Mouse (Mus musculus) hematopoietic stem cell, adult 5-6 weeks (primary cell): ENCODE results near the gene Rnf19b. TPM values are rescaled to one million over a fixed set of nuclear protein-coding genes. Genes with fewer than 3 reads are reported as not detected.

Experiments
- ATAC-seq, 2 experiments: fragments of 125-278 bp in 1 of 2; replicated peaks in 1 of 2; 2 replicates each; pipeline ENCODE4 v1.8.0; 2016 to 2017; ENCODE audit warnings: inconsistent platforms in 2 of 2, mild to moderate bottlenecking in 2 of 2, moderate number of reproducible peaks in 2 of 2, low read depth in 1 of 2, moderate TSS enrichment in 1 of 2; ENCODE audit not compliant: low FRiP score in 2 of 2, poor library complexity in 2 of 2, severe bottlenecking in 2 of 2, insufficient read depth in 1 of 2, low TSS enrichment in 1 of 2
- total RNA-seq: library from RNA; stranded (forward); fragments of 172-1452, 232-1000 nt; gene quantifications from 2 replicates; pipeline ENCODE4 v1.2.3, GENCODE M21; 2017

Gene Rnf19b
- 59.5 and 74.9 TPM in 2 replicates for total RNA-seq

DNA sequence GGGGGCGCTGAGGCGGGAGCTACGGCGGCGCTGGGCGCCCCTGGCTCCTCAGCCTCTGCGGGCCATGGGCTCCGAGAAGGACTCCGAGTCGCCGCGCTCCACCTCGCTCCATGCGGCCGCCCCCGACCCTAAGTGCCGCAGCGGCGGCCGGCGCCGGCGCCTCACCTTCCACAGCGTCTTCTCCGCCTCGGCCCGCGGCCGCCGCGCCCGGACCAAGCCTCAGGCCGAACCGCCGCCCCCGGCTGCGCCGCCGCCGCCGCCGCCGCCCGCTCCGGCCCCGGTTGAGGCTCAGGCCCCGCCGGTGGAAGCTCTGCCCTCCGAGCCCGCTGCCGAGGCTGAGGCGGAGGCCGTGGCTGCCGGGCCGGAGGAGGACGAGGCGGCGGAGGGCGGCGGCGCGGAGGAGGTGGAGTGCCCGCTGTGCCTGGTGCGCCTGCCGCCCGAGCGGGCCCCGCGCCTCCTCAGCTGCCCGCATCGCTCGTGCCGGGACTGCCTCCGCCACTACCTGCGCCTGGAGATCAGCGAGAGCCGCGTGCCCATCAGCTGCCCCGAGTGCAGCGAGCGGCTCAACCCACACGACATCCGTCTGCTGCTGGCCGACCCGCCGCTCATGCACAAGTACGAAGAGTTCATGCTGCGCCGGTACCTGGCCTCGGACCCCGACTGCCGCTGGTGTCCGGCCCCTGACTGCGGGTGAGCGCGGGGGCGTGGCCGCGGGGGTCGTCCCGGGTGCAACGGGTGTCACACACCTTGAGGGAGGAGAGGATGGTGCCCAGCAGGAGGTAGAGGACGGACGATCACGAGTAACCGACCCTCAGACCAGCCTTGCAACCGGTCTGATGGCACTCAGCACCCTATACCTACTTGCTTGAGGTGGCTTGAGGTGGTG lies at the start of gene Rnf19b:
Gene Rnf19b (plus strand): TSS at position 65 of the 886 bp plus-strand sequence.
- peak in 1 of 2 experiments; percentile 16; a peak in 2 of 4 replicates for ATAC-seq

DNA sequence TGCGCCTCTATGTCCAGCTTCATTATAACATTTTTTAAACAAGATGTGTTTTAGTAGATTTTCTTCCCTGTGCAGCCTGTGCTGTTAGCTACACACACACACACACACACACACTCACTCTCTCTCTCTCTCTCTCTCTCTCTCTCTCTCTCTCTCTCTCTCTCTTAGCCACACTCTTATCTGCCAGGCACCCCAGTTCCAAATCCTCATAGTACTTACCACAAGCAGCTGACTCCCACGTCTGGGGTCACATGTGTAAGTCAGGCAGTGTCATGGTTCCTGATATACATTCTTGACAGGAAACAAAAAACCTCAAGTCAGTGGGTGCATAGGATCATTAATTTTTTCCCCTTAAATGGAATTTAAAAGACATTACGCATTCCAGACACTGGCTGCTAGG lies 49.4 kb upstream of the Rnf19b start:
- peak; percentile 63 to 69; a peak in 3 of 4 replicates for ATAC-seq

- ATAC-seq = no peak
These were observed 48.5 kb upstream of the Rnf19b start for GRCm38 (mm10) chr4:129009521-129009920.

DNA sequence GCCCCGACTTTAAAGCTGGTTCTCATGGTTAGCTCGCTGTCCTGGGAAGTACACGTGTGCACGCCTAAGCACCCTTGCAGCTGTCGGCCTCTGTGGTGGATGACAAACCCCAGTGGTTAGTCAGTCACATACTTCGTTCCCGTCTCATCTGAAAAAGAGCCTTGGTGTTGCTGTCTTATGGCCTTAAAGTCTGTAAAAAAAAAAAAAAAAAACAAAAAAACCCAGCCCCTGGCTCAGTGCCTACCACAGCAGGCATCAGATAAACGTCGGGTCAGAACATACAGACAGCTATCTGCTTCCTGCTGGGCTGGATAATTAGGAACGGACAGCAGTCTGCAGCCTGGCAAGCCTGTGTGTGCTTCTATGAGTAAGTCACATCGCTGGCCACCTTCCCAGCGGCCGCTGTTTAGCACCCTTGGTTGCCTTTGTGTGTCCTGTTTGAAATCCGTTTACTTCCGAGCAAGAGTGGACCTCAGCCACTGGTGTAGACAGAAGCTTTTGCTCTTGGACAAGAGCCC lies 46.4 kb upstream of the Rnf19b start:
- ATAC-seq = peak; percentile 27 to 30; a peak in 1 of 4 replicates

DNA sequence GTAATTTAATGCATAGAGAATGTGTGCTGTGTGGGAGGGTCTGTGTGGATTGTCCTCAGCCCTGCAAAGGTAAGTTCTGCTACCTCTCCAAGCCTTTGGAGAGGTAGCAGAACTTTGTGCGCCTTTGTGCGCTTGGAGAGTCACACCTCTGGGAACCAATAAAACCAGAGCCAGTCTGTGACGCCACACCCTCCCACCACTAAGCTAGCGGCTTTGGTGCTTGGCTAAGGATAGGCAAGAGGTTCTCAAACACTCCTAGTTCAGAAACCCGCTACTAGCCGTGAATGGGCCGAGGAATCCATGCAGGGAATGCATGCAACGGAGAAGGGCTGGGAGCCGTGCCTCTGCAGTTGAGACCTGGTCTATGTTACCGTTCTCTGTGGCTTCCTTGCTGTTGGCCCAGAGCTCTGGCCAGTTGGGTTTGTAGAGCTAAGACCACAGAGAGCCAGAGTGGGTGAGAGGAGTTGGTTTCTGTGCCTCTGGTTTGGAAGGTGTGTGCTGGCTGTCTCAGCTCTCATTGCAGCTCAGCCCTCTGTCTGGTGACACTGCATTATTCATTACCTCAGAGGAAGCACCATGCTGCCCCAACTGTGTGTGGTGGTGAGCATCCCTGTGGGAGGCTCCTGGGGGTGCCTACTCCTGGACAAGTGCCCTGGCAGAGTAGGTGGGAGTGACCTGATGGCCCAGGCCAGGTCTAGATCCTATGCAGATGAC lies 44.8 kb upstream of the Rnf19b start:
- ATAC-seq = 0 out of 4 replicates have a peak, but pooled peaks of 1 of the 2 experiments have one; percentile 12

DNA sequence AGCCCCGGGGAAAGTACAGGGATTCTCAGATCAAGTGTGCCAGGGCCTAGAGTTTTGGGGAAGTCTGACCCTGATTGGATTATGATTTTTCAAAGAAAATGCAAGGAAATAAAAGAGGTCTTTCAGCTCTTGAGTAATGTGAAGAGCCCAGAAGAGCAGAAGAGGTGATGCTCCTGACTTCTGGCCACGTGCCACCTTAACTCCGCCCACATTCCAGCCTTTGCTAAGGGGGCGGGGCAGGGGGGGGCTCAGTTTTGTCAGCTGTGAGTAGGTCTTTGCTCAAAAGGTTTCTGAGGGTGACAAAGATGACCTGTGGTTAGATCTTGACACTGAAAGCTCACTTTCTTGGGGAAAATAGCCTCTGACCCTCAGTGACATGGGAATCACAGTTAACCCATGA lies 41.7 kb upstream of the Rnf19b start:
- ATAC-seq = no peak

GRCm38 (mm10) chr4:129017150-129017549 lies 40.9 kb upstream of the Rnf19b start:
- ATAC-seq = no peak

- no peak for ATAC-seq
These were observed 39.2 kb upstream of the Rnf19b start for GRCm38 (mm10) chr4:129018788-129019435.

GRCm38 (mm10) chr4:129019788-129020187 lies 38.3 kb upstream of the Rnf19b start:
- no peak; a peak in 1 of 4 replicates for ATAC-seq

DNA sequence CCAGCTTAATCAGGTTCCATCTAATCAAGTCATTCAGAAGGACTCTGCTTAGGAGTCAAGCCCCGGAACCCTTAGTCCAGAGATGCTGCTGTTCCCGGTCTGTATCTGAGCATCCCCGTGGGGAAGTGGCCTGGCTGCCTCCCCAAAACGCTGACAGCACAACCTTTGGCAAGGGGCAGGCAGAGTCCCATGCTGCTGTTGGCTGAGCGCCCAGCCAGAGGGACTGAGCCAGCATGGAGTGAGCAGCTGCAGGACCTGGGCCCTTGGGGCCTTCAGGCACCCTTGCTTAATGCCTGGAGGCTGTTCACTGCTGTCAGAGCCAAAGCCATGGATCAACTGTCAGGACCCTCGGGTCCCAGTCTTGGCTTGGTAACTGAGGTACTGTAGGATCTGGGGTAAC lies 37.6 kb upstream of the Rnf19b start:
- ATAC-seq = peak; percentile 54 to 56; a peak in 3 of 4 replicates

GRCm38 (mm10) chr4:129021426-129021825 lies 36.6 kb upstream of the Rnf19b start:
- ATAC-seq = no peak

DNA sequence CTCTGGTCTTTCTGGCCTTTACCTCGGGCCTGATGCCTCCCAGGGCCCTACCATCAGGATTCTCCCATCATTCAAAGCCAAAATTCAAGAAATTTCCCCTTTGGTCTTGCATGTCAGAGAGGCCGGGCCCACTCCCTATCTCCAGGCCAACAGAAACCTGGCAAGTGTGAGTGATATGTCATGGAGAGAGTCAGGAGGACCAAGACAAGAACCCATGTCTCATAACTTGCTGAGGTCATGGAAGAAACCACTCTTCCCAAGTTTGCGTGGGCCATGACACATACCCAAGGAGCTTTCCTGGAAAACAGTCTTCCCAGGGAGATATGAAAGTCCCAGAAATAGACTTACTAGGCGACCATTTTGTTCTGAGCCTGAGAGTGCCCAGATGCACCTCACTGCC lies 36.2 kb upstream of the Rnf19b start:
- no peak for ATAC-seq

DNA sequence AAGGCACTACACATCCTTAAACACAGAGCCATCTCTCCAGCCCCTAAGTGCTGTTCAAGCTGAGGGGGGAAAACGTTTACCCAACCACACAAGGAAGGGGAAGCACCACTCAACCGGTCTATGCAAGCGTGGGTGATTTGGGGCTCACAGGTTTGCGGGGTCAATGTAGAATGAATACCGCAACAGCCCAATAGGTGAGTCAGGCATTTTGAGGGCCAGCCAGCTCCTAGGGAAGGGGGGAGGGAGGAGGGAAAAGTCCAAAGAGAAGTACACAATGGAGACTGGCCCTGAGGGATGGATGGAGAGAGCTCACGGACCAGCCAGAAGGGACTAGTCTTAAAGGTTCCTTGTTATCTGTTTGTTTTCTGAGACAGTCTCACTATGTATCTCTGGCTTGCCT lies 34.2 kb upstream of the Rnf19b start:
- ATAC-seq = peak in 1 of 2 experiments; percentile 29; a peak in 2 of 4 replicates

GRCm38 (mm10) chr4:129024775-129025174 lies 33.3 kb upstream of the Rnf19b start:
- ATAC-seq = peak; percentile 68 to 90

- no peak for ATAC-seq
These were observed 32.4 kb upstream of the Rnf19b start for GRCm38 (mm10) chr4:129025707-129026106.

DNA sequence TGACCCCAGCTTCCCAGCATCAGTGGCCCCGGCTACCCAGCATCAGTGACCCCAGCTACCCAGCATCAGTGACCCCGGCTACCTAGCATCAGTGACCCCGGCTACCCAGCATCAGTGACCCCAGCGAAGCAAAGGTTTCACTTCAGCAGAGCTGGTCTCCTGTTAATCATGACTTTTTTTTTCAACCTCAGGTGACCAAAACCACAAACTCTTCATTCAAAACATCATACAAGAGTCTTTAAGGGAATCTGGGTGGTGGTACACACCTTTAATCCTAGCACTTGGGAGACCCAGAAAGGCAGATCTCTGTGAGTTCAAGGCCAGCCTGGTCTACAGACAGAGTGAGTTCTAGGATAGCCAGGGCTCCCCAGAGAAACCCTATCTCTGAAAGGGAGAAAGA lies 27.3 kb upstream of the Rnf19b start:
- ATAC-seq = no peak

GRCm38 (mm10) chr4:129031408-129031965 lies 26.6 kb upstream of the Rnf19b start:
- ATAC-seq = no peak
